Mouse (Mus musculus) ES-E14 (cell line): ENCODE results near the gene Tmx4.

Experiments
- CHD2 ChIP-seq: IDR thresholded peaks from 2 replicates; pipeline ENCODE4 v1.6.1; 2014; ENCODE audit warnings: mild to moderate bottlenecking, low read depth, low read length, inconsistent platforms
- HCFC1 ChIP-seq: IDR thresholded peaks from 2 replicates; pipeline ENCODE4 v1.6.1; 2012; ENCODE audit warnings: low read length, inconsistent platforms, borderline replicate concordance; ENCODE audit not compliant: insufficient read depth
- MAFK ChIP-seq: IDR thresholded peaks from 2 replicates; pipeline ENCODE4 v1.6.1; 2014; ENCODE audit warnings: mild to moderate bottlenecking, low read depth, low read length, inconsistent platforms; ENCODE audit not compliant: insufficient read depth
- ZNF384 ChIP-seq: IDR thresholded peaks from 2 replicates; pipeline ENCODE4 v1.6.1; 2012; ENCODE audit warnings: low read depth, low read length, inconsistent platforms

- TF ChIP-seq CHD2 (no peak), MAFK (no peak), HCFC1 (no peak), ZNF384 (no peak)
Observed at GRCm38 (mm10) chr2:134604935-134605334, 39.0 kb downstream of the Tmx4 start.
